Mouse (Mus musculus) layer of hippocampus, adult 9-10 months (tissue): ENCODE results near the gene Bicdl2.

Source experiments
- DNase-seq: peaks from one replicate; pipeline ENCODE4 v3.0.0; 2022; ENCODE audit warnings: low spot score

Gene Bicdl2

GRCm38 (mm10) chr17:23717003-23717402 is 56.7 kb downstream of the Bicdl2 start:
- no peak for DNase-seq
